10 mouse cellular contexts compared by ENCODE assay signal in the genomic region with DNA sequence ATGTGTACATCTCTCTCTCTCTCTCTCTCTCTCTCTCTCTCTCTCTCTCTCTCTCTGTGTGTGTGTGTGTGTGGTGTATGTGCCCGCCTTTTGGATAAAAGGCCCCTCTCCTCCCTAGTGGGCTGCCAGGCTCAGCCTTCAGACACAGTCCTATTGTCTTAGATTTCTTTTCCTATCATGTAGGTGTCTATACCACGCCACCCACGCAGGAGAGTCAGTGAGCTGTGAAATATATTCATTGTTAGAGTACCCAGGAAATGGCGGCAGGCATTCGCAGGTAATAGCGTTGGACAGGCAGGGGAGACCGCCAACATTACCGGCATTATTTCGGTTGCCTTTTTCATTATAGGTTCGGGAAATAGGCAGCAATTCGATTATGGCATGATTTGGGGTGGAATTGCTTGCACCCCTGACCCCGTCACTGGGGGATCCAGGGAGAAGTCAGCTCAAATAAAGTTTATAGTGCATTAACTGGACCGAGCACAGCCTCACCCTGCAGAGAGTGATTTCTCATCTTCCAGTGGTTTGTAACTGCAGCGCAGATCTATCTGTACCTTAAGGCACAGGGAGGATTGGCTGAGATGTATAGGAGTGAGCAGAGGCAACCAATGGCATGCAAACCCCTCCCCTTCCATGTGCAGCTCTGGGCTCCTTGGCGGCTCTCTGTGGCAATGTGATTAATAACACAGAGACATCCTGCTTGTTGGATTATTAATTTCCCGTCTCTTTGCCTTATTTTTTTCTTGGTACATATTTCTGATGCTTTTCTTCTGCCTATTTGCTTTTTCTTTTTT.
A peak's percentile ranks its signal among the peaks of the same experiment; 100 is the strongest.
DNase-seq lines count a peak whose midpoint lies in the region; ATAC-seq and TF ChIP-seq lines count a peak whose summit lies in the region.
"Had no signal": no experiment of that assay in that cellular context is flagged by ENCODE, and none has a peak within 500 bp of the region (broad histone marks: within the 10 kb centered on the region; RNA-seq: fewer than 3 reads in every experiment).

No protein-coding gene starts in this region.

- H3K9ac ChIP-seq in forebrain, embryonic 16.5 days (replicated peaks; ENCODE audit: low read depth, low read length), result no peak overlapping the region
- no peak overlapping the region for H3K9ac ChIP-seq in liver, embryonic 11.5 days (ENCODE audit: low read depth, low read length)
- H3K9ac ChIP-seq in heart, embryonic 11.5 days (ENCODE audit: low read depth, low read length), result no peak overlapping the region
- H3K9ac ChIP-seq: liver, embryonic 14.5 days had no signal

- no peaks in the 10 kb centered on the region for H3K27me3 ChIP-seq in forebrain, embryonic 16.5 days (replicated peaks; ENCODE audit: control insufficient read depth, insufficient read depth, low read length)
- H3K27me3 ChIP-seq in liver, embryonic 11.5 days (replicated peaks; ENCODE audit: control insufficient read depth, insufficient read depth, low read length), result no peaks in the 10 kb centered on the region
- 0 out of 2 replicates have a peak, but pooled peaks cover 3% of the 10 kb centered on the region for H3K27me3 ChIP-seq in heart, embryonic 11.5 days (ENCODE audit: control insufficient read depth, insufficient read depth, low read length)

- H3K36me3 ChIP-seq in forebrain, embryonic 16.5 days (ENCODE audit: control insufficient read depth, insufficient read depth), result no peaks in the 10 kb centered on the region
- H3K36me3 ChIP-seq in liver, embryonic 11.5 days (ENCODE audit: control insufficient read depth, insufficient read depth, low read length), result no peaks in the 10 kb centered on the region
- H3K36me3 ChIP-seq in heart, embryonic 11.5 days (ENCODE audit: control insufficient read depth, insufficient read depth, low read length), result no peaks in the 10 kb centered on the region

- TF ChIP-seq CTCF in layer of hippocampus, adult 2 months (conservative IDR thresholded peaks at IDR 0.05), result no peak
- no peak for TF ChIP-seq CTCF in olfactory bulb, adult 2 months (IDR thresholded peaks at IDR 0.05; ENCODE audit: insufficient read depth, low read depth, low read length)

- H3K27ac ChIP-seq in layer of hippocampus, adult 2 months, result peak overlapping the region; percentile 7; the same call in 1 of the 2 replicates
- no peak overlapping the region for H3K27ac ChIP-seq in forebrain, embryonic 16.5 days (ENCODE audit: low read length)
- 0 out of 2 replicates have a peak overlapping the region, but pooled peaks have one; percentile 31 for H3K27ac ChIP-seq in olfactory bulb, adult 2 months (ENCODE audit: insufficient read depth, low read depth, low read length)
- no peak overlapping the region for H3K27ac ChIP-seq in liver, embryonic 11.5 days (ENCODE audit: low read depth, low read length)
- no peak overlapping the region for H3K27ac ChIP-seq in heart, embryonic 11.5 days (ENCODE audit: low read depth, low read length)
- H3K27ac ChIP-seq: liver, embryonic 14.5 days had no signal

- peak; percentile 80 for ATAC-seq in forebrain, embryonic 16.5 days
- no peak; the same call in 1 of the 2 replicates for ATAC-seq in liver, embryonic 11.5 days (replicated peaks; ENCODE audit: low FRiP score)
- no peak for ATAC-seq in heart, embryonic 11.5 days (replicated peaks; ENCODE audit: insufficient number of reproducible peaks, low FRiP score, low TSS enrichment)

- peaks cover 38% of the 10 kb centered on the region for H3K4me1 ChIP-seq in forebrain, embryonic 16.5 days (replicated peaks; ENCODE audit: control insufficient read depth, insufficient read depth, low read length)
- H3K4me1 ChIP-seq in olfactory bulb, adult 2 months (ENCODE audit: control insufficient read depth, insufficient read depth, low read length), result peaks cover 22% of the 10 kb centered on the region
- 0 out of 2 replicates have a peak, but pooled peaks cover 2% of the 10 kb centered on the region for H3K4me1 ChIP-seq in liver, embryonic 11.5 days (replicated peaks; ENCODE audit: control insufficient read depth, insufficient read depth, low read length)
- H3K4me1 ChIP-seq in heart, embryonic 11.5 days (ENCODE audit: control insufficient read depth, insufficient read depth, low read length), result peaks cover 13% of the 10 kb centered on the region

- no peak for DNase-seq in layer of hippocampus, adult 2 months (ENCODE audit: low spot score in 2 of 2)
- no peak for DNase-seq in layer of hippocampus, adult 11-12 months (ENCODE audit: low spot score)
- DNase-seq in kidney, postnatal 25 days, result peak; percentile 32 to 49
- DNase-seq in liver, embryonic 11.5 days (ENCODE audit: low spot score), result no peak
- no peak for DNase-seq in testis, postnatal 14 days (ENCODE audit: low spot score)
- DNase-seq: right cerebral cortex, adult 18-20 months had no signal

- no peak overlapping the region for H3K4me3 ChIP-seq in layer of hippocampus, adult 2 months
- no peak overlapping the region for H3K4me3 ChIP-seq in forebrain, embryonic 16.5 days (replicated peaks; ENCODE audit: low read length)
- H3K4me3 ChIP-seq in olfactory bulb, adult 2 months (ENCODE audit: insufficient read depth, low read depth, low read length), result no peak overlapping the region
- H3K4me3 ChIP-seq in liver, embryonic 11.5 days (ENCODE audit: low read depth, low read length), result no peak overlapping the region
- H3K4me3 ChIP-seq in heart, embryonic 11.5 days (ENCODE audit: low read depth, low read length), result no peak overlapping the region

- H3K9me3 ChIP-seq in forebrain, embryonic 16.5 days (ENCODE audit: control insufficient read depth, low read length), result no peaks in the 10 kb centered on the region
- H3K9me3 ChIP-seq in liver, embryonic 11.5 days (ENCODE audit: control insufficient read depth, low read length), result no peaks in the 10 kb centered on the region
- H3K9me3 ChIP-seq in heart, embryonic 11.5 days (replicated peaks; ENCODE audit: control insufficient read depth, low read length), result no peaks in the 10 kb centered on the region

- 47% methylated on average over 16 of the region's 16 CpGs for WGBS in forebrain, embryonic 16.5 days
- 74% methylated on average over 16 of the region's 16 CpGs for WGBS in olfactory bulb, adult 2 months
- WGBS in liver, embryonic 11.5 days, result 77% methylated on average over 16 of the region's 16 CpGs
- WGBS in heart, embryonic 11.5 days (ENCODE audit: insufficient replicate concordance), result 79% methylated on average over 16 of the region's 16 CpGs

- TF ChIP-seq POLR2A in olfactory bulb, adult 2 months (IDR thresholded peaks at IDR 0.05; ENCODE audit: insufficient read depth, low read depth, low read length), result no peak

- H3K4me2 ChIP-seq in forebrain, embryonic 16.5 days (ENCODE audit: low read length), result 0 out of 2 replicates have a peak overlapping the region, but pooled peaks have one; percentile 5
- H3K4me2 ChIP-seq in liver, embryonic 11.5 days, result no peak overlapping the region
- no peak overlapping the region for H3K4me2 ChIP-seq in heart, embryonic 11.5 days

Comparison
In these comparisons a context has a peak if more than half of its experiments do, and no peak if none do; other contexts are left out.
1. DNase-seq: peak in kidney, postnatal 25 days (2 of 2); none in layer of hippocampus, adult 2 months (0 of 2), layer of hippocampus, adult 11-12 months (single experiment), liver, embryonic 11.5 days (single experiment) and testis, postnatal 14 days (single experiment).
2. H3K27ac ChIP-seq: peak in layer of hippocampus, adult 2 months (single experiment) and olfactory bulb, adult 2 months (single experiment); none in forebrain, embryonic 16.5 days (single experiment), liver, embryonic 11.5 days (single experiment) and heart, embryonic 11.5 days (single experiment).